Mouse (Mus musculus) heart, postnatal 0 days (tissue): ENCODE data around the gene Shc1.

ENCODE experiments used
- CTCF ChIP-seq: IDR thresholded peaks from 2 replicates; pipeline ENCODE4 v1.5.1; 2016; ENCODE audit warnings: antibody characterized with exemption, control low read depth, low read depth
- EP300 ChIP-seq: IDR thresholded peaks from 2 replicates; pipeline ENCODE4 v1.6.1; 2016; ENCODE audit warnings: antibody characterized with exemption, low read depth

GRCm38 (mm10) chr3:89401329-89401728, 16.9 kb upstream of the Shc1 start:
- TF ChIP-seq CTCF = no peak
- TF ChIP-seq EP300 = no peak
